Mouse (Mus musculus) ES-Bruce4 (cell line): ENCODE measurements around the gene Adamts14.

Source experiments
- CTCF ChIP-seq: IDR thresholded peaks from one replicate; pipeline ENCODE4 v1.8.1; 2011; ENCODE audit warnings: low read depth, low read length
- EP300 ChIP-seq: IDR thresholded peaks from 2 replicates; pipeline ENCODE4 v1.6.1; 2011; ENCODE audit warnings: low read depth, low read length; ENCODE audit not compliant: insufficient read depth

- TF ChIP-seq EP300 (no peak), CTCF (no peak)
Measured at GRCm38 (mm10) chr10:61272089-61272626, 1.1 kb downstream of the Adamts14 start.
